Mouse (Mus musculus): ENCODE measurements around the gene Pla2g6. TPM values are rescaled to one million over a fixed set of nuclear protein-coding genes. Genes with fewer than 3 reads are reported as not detected.

Gene Pla2g6
- total and polyA plus RNA-seq, 2 experiments from 2014 or later, result 17.6 to 26.8 TPM

GRCm38 (mm10) chr15:79322991-79323790, 5.0 kb downstream of the Pla2g6 start:
- ATAC-seq (ENCODE audit: low FRiP score), result no peak
- Histone ChIP-seq H3K9me3 (ENCODE audit: low read length) (no peaks in the 10 kb centered on the region), H3K4me2 (ENCODE audit: low read depth, low read length, poor library complexity, severe bottlenecking) (no peak overlapping the region), H3K4me1 (ENCODE audit: insufficient read depth, low read length) (0 out of 2 replicates have a peak, but pooled peaks cover 6% of the 10 kb centered on the region), H3K36me3 (ENCODE audit: insufficient read depth, low read length) (no peaks in the 10 kb centered on the region), H3K9ac (replicated peaks; ENCODE audit: low read length, poor library complexity, severe bottlenecking) (no peak overlapping the region), H3K4me3 (ENCODE audit: low read depth, low read length) (no peak overlapping the region), H3K27me3 (ENCODE audit: insufficient read depth, low read length) (no peaks in the 10 kb centered on the region), H3K27ac (ENCODE audit: low read depth, low read length) (no peak overlapping the region)
- TF ChIP-seq CTCF (IDR thresholded peaks at IDR 0.05), result no peak
- DNase-seq (ENCODE audit: low spot score), result no peak
- 81% methylated on average over 6 of the region's 6 CpGs for WGBS

- WGBS, result 82% methylated on average over 11 of the region's 11 CpGs
- Histone ChIP-seq H3K36me3 (ENCODE audit: insufficient read depth, low read length) (no peaks in the 10 kb centered on the region), H3K9me3 (ENCODE audit: low read length) (no peaks in the 10 kb centered on the region), H3K27me3 (ENCODE audit: insufficient read depth, low read length) (no peaks in the 10 kb centered on the region), H3K4me1 (ENCODE audit: insufficient read depth, low read length) (0 out of 2 replicates have a peak, but pooled peaks cover 6% of the 10 kb centered on the region), H3K4me2 (ENCODE audit: low read depth, low read length, poor library complexity, severe bottlenecking) (no peak overlapping the region), H3K4me3 (ENCODE audit: low read depth, low read length) (no peak overlapping the region), H3K9ac (replicated peaks; ENCODE audit: low read length, poor library complexity, severe bottlenecking) (no peak overlapping the region), H3K27ac (ENCODE audit: low read depth, low read length) (no peak overlapping the region)
- DNase-seq (ENCODE audit: low spot score) (no peak), ATAC-seq (ENCODE audit: low FRiP score) (no peak)
- no peak for TF ChIP-seq CTCF (IDR thresholded peaks at IDR 0.05)
Observed at GRCm38 (mm10) chr15:79322281-79322990, 5.8 kb downstream of the Pla2g6 start.

- Histone ChIP-seq H3K9me3 (ENCODE audit: low read length) (no peaks in the 10 kb centered on the region), H3K4me2 (ENCODE audit: low read depth, low read length, poor library complexity, severe bottlenecking) (no peak overlapping the region), H3K4me1 (ENCODE audit: insufficient read depth, low read length) (0 out of 2 replicates have a peak, but pooled peaks cover 6% of the 10 kb centered on the region), H3K9ac (replicated peaks; ENCODE audit: low read length, poor library complexity, severe bottlenecking) (no peak overlapping the region), H3K4me3 (ENCODE audit: low read depth, low read length) (no peak overlapping the region), H3K36me3 (ENCODE audit: insufficient read depth, low read length) (no peaks in the 10 kb centered on the region), H3K27me3 (ENCODE audit: insufficient read depth, low read length) (no peaks in the 10 kb centered on the region), H3K27ac (ENCODE audit: low read depth, low read length) (no peak overlapping the region)
- ATAC-seq (ENCODE audit: low FRiP score), result no peak
- no peak for TF ChIP-seq CTCF (IDR thresholded peaks at IDR 0.05)
- 87% methylated on average over 5 of the region's 5 CpGs for WGBS
- no peak for DNase-seq (ENCODE audit: low spot score)
Observed at GRCm38 (mm10) chr15:79321733-79322190, 6.4 kb downstream of the Pla2g6 start.

GRCm38 (mm10) chr15:79313848-79314369, 14.3 kb downstream of the Pla2g6 start:
- no peak overlapping the region for H3K9ac ChIP-seq (replicated peaks; ENCODE audit: low read length, poor library complexity, severe bottlenecking)
- H3K9me3 ChIP-seq (ENCODE audit: low read length), result no peaks in the 10 kb centered on the region
- 77% methylated on average over 8 of the region's 8 CpGs for whole genome bisulfite sequencing
- no peak for TF ChIP-seq CTCF (IDR thresholded peaks at IDR 0.05)
- H3K27me3 ChIP-seq (ENCODE audit: insufficient read depth, low read length), result no peaks in the 10 kb centered on the region
- DNase-seq (ENCODE audit: low spot score), result no peak
- H3K4me3 ChIP-seq (ENCODE audit: low read depth, low read length), result no peak overlapping the region
- 0 out of 2 replicates have a peak, but pooled peaks cover 5% of the 10 kb centered on the region for H3K36me3 ChIP-seq (ENCODE audit: insufficient read depth, low read length)
- ATAC-seq (ENCODE audit: low FRiP score), result no peak
- no peak overlapping the region for H3K27ac ChIP-seq (ENCODE audit: low read depth, low read length)
- no peaks in the 10 kb centered on the region for H3K4me1 ChIP-seq (ENCODE audit: insufficient read depth, low read length)
- no peak overlapping the region for H3K4me2 ChIP-seq (ENCODE audit: low read depth, low read length, poor library complexity, severe bottlenecking)

GRCm38 (mm10) chr15:79307861-79308260, 20.3 kb downstream of the Pla2g6 start:
- TF ChIP-seq CTCF (IDR thresholded peaks at IDR 0.05), result no peak
- WGBS, result 67% methylated on average over 4 of the region's 4 CpGs
- Histone ChIP-seq H3K9me3 (ENCODE audit: low read length) (no peaks in the 10 kb centered on the region), H3K4me2 (ENCODE audit: low read depth, low read length, poor library complexity, severe bottlenecking) (no peak overlapping the region), H3K9ac (replicated peaks; ENCODE audit: low read length, poor library complexity, severe bottlenecking) (no peak overlapping the region), H3K4me1 (ENCODE audit: insufficient read depth, low read length) (no peaks in the 10 kb centered on the region), H3K27ac (ENCODE audit: low read depth, low read length) (no peak overlapping the region), H3K27me3 (ENCODE audit: insufficient read depth, low read length) (no peaks in the 10 kb centered on the region), H3K36me3 (ENCODE audit: insufficient read depth, low read length) (peaks cover 10% of the 10 kb centered on the region; the same call in 1 of the 2 replicates), H3K4me3 (ENCODE audit: low read depth, low read length) (no peak overlapping the region)
- DNase-seq (ENCODE audit: low spot score), result no peak
- no peak for ATAC-seq (ENCODE audit: low FRiP score)
